Mouse (Mus musculus) retina, adult 2 months (tissue): ENCODE results near the gene Nploc4.
A peak's percentile ranks its signal among the peaks of the same experiment; 100 is the strongest.
"Not testable (repeated sequence)": the region's sequence is repeated elsewhere in the genome, so short reads cannot be mapped to it uniquely, and the experiment has no call there.

Experiments
- DNase-seq: peaks from one replicate; pipeline ENCODE4 v3.0.0-alpha.2; 2012; ENCODE audit warnings: low read depth, low spot score

Nploc4 gene

DNA sequence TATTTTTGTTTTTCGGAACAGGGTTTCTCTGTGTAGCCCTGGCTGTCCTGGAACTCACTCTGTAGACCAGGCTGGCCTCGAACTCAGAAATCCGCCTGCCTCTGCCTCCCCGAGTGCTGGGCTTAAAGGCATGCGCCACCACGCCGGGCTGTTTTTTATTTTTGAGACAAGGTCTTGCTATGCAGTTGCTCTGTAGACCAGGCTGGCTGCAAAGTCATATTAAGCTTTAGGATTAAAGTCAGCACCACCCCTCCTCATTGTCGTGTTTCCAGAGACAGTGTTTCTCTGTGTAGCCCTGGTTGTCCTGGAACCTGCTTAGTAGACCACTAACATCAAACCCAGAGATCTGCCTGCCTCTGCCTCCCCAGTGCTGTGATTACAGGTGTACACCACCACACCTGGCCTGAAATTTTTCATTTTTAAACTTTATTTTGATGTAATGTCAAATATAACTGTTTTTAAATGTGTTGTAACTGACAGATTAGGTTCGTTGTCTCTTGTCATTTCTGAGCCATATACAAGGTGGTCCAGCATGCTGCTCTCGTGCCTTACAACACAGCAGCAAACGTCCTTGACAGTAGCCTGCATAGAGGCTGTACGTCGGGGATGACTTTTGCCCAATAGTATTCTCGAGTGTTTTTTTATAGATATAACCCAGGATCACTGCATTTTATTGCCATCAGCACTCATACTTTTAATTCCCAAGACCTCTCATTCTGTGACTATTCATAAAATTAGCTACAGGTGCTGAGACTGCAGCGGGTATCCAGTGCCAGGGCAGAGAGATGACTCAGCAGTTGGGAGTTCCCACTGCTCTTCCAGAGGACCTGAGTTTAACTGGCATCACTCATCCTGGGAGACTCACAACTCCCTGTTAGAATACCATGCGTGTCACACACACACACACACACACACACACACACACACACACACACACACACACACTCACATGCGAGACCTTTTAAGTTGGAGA, 82.9 kb downstream of the Nploc4 start:
- no peak for DNase-seq

DNA sequence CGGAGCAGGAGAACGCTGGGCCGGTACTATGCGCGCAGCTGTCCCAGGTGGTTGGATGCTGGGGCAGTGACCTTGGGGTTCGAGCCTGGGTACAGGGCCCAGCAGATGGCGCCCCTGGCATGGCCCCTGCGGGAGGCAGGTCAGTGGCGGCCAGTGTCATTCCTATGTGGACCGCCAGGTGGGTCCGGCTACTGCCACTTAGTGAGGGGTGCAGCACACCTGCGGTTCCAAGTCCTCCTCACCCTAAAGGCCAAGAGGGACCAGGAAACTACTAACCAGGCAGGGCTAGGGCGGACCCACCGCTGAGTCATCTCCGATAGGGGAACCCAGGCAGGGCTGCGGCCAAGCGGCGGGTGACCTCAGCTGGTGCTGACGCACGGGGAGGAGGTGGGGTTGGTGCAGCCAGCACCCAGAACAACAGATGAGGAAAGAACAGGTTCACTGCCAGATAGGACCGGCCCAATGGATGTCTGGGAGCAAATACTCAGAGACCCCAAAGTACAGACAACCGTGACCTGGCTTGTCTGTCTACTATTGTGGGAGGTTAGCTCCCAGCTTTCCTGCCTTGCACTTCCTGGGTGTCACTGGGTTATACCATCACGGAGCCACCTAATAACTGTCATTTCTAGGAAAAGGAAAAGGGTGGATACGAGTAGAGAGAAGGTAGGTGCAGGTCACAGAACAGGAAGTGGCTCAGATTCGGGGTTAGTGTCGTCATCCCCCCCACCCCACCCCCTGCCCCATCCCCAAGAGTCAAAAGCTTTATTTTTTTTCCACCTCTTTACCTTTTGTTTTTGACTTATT, 83.8 kb downstream of the Nploc4 start:
- no peak for DNase-seq

DNA sequence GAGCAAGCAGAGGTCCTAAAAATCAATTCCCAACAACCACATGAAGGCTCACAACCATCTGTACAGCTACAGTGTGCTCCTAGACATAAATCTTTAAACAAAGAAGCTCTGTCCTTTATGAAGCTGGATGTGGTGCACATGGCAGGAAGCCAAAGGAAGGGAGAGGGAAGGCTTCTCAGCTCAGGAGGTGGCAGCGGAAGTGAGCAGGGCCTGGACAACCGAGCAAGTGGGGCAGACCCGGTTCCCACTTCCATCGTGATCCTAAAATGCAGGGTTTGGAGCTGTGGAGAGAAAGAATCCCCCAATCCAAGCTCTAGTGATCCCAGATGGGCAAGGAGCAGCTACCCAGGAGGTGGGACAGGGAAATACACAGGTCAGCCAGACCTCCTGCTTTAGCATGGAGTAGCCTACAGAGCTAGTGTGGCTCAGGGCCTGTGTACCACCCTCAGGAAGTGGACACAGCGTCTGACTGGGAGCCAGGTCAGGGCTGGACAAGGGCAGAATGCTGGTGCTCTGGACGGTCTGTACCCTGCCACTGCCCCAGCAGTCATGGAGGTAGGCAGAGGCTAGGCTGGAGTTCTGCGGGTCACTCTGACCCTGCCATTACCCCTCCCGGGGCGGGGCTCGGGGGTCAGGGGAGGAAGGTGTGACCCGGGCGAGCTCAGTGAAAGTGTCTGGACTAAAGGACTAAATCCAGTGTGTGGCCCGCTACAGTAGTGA, 84.8 kb downstream of the Nploc4 start:
- DNase-seq = no peak

DNA sequence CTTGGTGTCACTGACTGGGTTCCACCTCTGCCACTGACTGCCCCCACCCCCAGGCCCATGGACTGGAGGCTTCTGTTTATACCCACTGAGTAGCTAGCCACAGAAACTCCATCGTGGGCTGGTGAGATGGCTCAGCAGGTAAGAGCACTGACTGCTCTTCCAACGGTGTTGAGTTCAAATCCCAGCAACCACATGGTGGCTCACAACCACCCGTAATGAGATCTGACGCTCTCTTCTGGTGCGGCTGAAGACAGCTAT, 85.5 kb downstream of the Nploc4 start:
- DNase-seq = not testable (repeated sequence)

DNA sequence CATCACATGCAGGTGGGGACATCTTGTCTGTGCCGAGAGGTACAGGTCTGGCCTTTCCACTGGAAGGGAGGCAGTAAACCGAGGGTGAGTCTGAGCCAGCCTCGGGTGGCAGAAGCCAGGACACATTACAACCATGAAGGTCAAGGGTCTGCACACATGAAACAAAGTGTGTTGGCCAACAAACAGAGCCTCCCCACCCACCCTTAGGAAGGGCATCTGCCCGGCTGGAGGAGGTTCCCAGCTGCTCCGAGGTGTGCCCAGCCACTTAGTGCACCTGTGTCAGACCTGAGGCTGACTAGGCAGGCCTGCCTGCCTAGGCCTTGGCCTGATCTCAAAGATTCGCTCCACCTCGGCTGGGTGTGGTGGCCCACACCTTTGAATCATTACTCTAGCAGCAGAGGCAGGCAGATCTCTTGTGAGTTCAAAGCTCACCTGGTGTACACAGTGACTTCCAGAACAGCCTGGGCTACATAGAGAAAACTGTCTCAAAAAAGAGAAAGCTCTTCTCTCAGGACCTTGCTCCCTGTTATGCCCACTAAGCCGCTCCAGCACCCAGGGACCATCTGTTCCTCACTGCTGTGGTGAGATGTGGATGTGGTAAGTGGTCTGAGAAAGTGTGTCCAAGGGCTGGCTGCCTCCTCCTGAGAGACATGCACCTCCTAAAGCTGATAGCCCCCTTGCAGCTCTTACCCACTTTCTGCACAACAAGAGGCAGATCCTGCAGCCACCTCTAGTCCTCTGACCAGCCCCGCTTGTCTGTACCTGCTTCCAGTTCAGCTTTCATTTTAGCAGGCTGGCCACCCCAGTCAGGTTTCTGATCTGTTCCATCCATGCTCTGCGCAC, 86.0 kb downstream of the Nploc4 start:
- no peak for DNase-seq

DNA sequence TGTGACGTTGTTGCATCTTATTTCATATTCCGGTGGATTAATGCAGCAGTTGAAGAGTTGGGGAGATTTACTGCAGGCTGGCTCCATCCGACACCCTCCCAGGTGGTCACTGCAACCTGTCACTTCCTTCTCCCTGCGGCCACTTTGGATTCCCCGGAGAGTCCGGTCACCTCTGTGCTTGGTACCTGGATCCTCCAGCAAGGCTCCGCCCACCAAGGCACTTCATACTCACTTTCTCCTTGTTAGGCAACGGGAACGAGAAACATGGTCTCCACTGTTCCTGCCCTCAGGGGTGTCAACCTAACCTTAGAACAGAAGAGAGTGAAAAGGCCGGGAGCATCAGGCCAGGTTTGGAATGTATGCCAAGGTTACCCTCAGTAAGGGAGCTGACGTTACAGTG, 86.8 kb downstream of the Nploc4 start:
- DNase-seq = no peak

DNA sequence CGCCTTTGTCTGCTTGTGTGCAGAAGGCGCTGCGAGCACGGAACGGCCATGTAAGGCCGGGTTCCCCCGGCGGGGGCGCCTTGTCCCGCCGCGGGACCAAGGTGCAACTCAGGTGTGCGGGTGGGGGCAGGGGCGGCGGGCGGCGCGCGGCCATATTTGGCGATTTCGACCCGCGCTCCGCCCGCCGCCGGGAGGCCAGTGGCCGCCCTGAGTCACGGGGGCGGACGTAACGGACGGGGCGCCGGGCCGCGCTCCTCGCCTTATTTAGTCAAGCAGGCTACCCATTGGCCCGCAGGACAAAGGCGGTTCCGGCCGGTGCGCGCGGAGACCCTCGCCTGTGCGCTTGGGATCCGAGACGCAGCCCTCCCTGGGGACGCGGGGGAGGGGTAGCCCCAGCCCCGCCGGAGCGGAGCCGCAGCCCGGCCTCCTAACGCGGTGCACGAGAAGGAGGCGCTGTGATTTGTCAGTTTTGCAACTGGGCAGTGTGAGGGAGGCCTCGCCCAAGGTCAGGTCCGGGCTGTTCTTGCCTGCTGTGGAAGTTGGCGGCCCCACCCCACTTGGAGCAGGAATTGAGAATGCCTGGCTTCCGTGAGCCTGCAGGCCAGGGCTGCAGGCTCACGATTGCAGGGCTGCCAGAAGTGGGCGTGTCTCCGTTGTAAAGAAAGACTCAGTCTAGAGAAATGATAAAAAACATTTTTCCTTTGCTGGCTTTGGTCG, 87.4 kb downstream of the Nploc4 start:
- DNase-seq = no peak

DNA sequence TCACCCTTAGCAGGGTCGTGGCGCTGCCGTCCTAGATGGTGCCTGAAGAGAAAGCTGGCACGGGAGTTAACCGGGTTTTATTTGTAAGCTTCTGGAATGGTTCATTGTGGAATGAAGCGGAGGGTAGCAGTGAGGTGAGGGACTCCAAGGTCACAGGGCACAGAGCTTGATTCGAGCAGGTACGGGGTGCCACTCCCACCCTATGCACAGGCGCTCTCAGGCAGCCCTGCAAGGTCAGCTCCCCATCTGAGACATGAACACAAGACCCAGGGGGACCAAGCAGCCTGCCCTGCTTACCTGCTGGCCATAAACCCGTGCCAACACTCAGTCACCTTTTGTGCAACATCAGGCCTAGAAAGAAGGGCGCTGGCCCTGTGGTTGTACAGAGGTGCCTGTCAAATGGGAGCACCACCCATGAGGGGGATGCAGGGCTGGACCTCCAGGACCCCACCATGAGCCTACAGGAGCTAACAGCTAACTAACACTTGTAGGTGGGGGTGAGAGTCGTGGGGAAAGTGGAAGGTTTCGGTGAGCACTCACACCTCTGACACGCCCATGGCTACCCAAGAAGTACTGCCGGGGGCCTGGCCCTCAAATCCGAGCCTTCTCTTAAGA, 88.0 kb downstream of the Nploc4 start:
- DNase-seq = no peak

DNA sequence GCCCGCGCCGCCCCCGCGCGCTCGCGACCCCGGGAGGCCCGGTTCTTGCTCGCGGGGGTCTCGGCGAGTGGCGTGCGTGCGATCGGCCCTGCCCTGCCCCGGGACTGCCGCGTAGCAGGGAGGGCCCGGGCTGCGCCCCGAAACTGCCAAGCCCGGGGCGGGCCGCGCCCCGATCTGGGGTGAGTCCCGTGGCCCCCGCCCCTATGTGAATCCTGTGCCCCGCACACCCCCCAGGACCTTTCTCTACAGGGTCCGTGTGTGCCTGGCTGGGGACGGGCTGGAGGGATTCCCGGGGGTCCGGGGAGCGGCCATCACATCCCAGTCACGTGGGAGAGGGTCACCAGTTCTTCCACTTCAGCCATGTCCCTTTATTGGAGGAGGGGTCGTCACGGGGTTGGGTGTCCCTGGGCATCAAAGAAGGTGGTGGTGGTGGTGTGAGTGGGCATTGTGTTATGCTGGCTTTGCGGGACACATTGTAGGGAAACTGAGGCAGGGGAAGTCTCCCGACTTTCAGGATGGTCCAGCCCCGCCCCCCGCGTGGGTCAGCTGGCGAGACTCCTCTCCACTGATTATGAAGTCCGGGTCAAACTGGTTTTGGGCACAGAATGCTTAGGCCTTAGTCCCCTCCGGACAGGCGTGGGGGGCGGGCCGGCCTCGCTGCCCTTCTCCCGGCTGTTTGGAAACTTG, 88.7 kb downstream of the Nploc4 start:
- no peak for DNase-seq

DNA sequence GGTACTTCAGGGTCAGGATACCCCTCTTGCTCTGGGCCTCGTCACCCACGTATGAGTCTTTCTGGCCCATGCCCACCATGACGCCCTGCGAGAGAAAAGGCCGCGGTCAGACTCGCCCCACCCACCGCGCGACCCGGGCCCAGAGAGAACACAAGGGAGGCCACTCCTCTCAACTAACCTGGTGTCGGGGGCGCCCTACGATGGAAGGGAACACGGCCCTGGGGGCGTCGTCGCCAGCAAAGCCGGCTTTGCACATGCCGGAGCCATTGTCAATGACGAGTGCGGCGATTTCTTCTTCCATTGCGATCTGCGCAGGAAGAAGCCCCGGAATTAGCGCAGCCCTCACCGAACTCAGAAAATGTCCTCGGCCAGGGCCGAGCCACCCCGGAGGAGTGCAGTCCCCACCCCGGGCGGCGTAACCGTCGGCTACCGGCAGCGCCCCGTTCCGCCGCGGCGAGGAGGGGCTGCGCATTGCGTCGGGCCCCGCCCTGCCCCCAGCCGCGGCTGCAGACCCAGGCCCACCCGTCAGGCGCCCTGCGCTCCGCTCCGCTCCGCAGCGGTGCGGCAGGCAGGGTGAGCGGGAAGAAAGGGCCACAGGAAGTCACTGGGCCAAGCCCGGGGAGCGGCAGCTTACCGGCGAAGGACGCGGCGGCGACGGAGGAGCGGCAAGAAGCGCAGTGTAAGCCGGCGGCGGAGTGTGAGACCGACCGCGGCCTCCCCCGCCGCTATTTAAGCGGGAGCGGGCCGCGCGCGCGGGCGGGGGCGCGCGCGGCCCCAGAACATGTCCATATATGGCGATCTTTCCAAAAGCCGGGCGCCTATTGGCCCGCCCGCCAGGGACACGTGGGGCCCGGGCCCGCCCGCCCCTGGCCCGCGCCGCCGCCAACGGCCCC, 89.5 kb downstream of the Nploc4 start, which contains the start of gene Actg1:
Gene Actg1 (minus strand): TSS at position 752 of the 893 bp plus-strand sequence.
- peak; percentile 82 for DNase-seq

DNA sequence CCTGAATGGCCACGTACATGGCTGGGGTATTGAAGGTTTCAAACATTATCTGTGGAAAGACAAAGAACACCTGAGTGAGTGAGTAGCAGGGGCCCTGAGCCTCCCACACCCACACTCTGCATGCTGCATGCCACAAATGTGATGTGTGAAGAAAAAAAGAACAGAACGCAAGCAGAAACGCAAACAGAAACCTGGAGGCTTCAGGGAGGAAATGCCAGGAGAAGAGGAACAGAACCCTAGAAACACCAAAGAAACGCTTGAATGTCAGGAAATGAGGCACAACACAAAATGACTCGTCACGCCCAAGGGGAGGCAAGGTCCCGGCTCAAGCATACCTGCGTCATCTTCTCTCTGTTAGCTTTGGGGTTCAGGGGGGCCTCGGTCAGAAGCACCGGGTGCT, 90.2 kb downstream of the Nploc4 start:
- DNase-seq = no peak

DNA sequence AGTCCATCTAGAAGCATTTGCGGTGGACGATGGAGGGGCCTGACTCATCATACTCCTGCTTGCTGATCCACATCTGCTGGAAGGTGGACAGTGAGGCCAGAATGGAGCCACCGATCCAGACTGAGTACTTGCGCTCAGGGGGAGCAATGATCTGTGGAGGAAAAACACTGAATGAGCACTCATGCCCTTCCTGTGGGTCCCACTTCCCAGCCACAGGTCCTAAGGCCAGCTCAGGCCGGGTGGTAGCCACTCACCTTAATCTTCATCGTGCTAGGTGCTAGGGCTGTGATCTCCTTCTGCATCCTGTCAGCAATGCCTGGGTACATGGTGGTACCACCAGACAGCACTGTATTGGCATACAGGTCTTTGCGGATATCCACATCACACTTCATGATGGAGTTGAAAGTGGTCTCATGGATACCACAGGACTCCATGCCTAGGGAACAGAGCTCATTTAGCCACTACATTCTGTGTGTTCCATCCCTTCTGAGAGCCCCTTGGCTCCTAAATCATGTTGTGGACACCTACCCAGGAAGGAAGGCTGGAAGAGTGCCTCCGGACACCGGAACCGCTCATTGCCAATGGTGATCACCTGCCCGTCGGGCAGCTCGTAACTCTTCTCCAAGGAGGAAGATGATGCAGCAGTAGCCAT, 91.0 kb downstream of the Nploc4 start:
- not testable (repeated sequence) for DNase-seq

DNA sequence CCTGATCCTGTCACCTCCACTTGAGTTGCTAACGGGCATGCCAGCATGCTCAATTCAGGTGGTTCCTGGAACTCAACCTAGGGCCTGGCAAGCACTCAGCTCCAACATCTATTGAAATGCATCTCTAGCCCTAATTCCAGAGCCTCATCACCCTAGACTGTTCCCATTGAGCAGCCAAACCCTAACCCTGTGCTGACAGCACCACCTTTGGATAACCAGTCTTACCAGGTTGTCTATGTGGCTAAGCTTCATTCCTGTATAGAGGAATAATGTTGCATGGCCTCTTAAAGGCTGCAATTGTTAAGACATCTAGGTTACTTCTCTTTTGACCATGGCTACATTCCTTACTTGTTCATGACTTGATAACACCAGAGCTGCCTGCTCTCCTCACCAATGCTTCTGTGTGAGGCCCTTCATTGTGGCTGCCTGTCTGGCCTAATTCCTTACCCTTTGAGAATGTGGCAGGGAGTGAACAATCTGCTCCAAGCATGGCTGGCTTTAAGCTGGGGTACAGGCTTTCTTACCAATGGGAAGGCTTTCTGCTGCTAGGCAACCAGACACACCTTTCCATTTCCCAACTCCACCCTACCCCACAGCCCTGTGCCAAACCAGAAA, 92.3 kb downstream of the Nploc4 start:
- no peak for DNase-seq

DNA sequence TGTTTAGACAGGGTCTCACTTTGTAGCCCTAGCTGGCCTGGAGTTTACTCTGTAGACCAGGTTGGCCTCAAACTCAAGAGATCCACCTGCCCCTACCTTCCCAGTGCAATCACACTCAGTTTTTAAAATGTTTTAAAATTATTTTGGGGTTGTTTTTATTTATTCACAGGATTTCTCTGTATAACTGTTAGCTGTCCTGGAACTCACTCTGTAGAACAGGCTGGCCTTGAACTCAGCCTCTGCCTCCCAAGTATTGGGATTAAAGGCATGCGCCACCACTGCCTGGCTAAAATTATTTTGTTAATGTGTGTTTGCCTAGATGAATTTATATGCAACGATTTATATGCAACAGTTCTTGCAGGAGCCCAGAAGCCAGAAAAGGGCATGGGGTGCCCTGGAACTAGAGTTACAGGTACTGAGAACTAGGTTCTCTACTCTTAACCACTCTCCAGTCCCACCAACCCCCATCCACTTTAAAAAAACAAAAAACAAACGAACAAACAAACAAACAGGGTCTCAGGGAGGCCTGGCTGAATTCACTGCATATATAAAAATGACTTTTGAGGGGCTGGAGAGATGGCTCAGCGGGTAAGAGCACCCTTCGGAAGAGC, 93.1 kb downstream of the Nploc4 start:
- DNase-seq = no peak

DNA sequence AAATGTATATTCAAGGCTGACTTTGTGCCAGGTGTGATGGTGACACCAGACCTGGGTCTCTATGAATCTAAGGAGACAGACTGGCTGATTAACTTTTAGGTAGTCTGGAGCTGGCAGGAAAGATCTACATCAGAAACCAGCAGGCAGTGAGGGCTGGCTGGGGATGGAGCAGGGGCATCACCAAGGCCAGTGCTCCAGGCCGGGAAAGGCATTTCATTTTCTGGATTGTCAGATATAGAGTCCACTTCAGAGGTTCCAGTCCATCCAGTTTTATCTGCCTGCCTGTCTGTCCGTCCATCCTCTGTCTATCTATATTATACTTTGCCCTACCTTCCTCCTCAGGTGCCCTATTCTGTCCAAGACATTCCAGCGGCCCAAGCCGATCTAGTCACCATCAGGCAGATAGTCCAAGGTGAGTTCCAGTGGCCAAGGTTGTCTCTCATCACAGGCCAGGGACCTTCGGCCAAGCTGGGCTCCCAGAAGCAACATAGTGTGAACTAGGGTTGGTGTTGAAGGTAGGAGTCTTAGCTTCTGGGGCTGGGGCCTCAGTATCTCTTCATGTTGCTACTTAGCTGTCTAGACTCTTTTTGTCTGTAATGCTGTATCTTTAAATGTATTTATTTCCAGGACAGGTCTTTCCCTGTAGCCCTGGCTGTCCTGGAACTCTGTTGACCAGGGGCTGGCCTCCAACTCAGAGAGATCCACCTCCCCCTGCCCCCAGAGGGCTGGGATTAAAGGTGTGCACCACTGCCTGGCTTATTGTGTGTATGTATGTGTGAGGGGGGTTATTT, 93.8 kb downstream of the Nploc4 start:
- no peak for DNase-seq

DNA sequence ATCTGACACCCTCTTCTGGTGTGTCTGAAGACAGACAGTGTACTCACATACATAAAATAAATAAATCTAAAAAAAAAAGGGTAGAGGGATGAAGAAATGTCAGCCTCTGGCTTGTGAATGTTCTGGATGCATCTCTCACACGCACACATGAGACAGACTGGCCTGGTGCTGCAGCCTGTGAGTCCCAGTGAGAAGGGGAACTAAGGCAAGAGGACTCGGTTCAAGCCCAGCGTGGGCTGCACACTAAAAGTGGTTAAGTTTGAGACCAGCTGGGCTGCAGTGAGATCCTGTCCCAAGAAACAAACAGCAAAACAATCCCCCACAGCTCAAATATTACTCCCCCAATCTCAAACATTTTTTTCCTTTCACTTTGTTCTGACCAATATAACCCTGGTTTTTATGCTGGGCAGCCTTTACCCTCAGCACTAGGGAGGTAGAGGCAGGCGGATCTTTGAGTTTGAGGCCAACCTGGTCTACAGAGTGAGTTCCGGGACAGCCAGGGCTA, 94.8 kb downstream of the Nploc4 start:
- DNase-seq = no peak
